18 mouse cellular contexts compared by ENCODE assay signal in genomic region chr6:97315311-97315710, GRCm38 (mm10).
"Had no signal": no experiment of that assay in that cellular context is flagged by ENCODE, and none has a peak within 500 bp of the region (broad histone marks: within the 10 kb centered on the region; RNA-seq: fewer than 3 reads in every experiment).

No protein-coding gene starts in this region.

- H3K27ac ChIP-seq: kidney, embryonic 15.5 days; left cerebral cortex, adult 2 months; liver, embryonic 13.5 days; midbrain, embryonic 12.5 days; midbrain, embryonic 15.5 days; neural tube, embryonic 12.5 days; neural tube, embryonic 15.5 days had no signal

- H3K9me3 ChIP-seq: kidney, embryonic 15.5 days; liver, embryonic 13.5 days; midbrain, embryonic 12.5 days; midbrain, embryonic 15.5 days; neural tube, embryonic 12.5 days; neural tube, embryonic 15.5 days had no signal

- H3K4me3 ChIP-seq: kidney, embryonic 15.5 days; left cerebral cortex, adult 2 months; liver, embryonic 13.5 days; midbrain, embryonic 12.5 days; midbrain, embryonic 15.5 days; neural tube, embryonic 12.5 days; neural tube, embryonic 15.5 days had no signal

- DNase-seq: kidney, adult 8-10 months; kidney, postnatal 10 days; kidney, postnatal 36 days; layer of hippocampus, postnatal 36 days; liver, embryonic 13.5 days; lung, adult 2 months; lung, postnatal 14 days; lung, postnatal 4 days; right cerebral cortex, adult 18-20 months; right cerebral cortex, postnatal 14 days; right cerebral cortex, postnatal 4 days had no signal

- ATAC-seq: intestine, postnatal 0 days; midbrain, embryonic 15.5 days had no signal

- H3K27me3 ChIP-seq: kidney, embryonic 15.5 days; liver, embryonic 13.5 days; neural tube, embryonic 12.5 days; neural tube, embryonic 15.5 days had no signal

- H3K4me2 ChIP-seq: kidney, embryonic 15.5 days; liver, embryonic 13.5 days; midbrain, embryonic 12.5 days; midbrain, embryonic 15.5 days; neural tube, embryonic 12.5 days; neural tube, embryonic 15.5 days had no signal

- H3K36me3 ChIP-seq: kidney, embryonic 15.5 days; liver, embryonic 13.5 days; midbrain, embryonic 12.5 days; midbrain, embryonic 15.5 days; neural tube, embryonic 12.5 days; neural tube, embryonic 15.5 days had no signal

- H3K9ac ChIP-seq: kidney, embryonic 15.5 days; liver, embryonic 13.5 days; midbrain, embryonic 12.5 days; midbrain, embryonic 15.5 days; neural tube, embryonic 12.5 days; neural tube, embryonic 15.5 days had no signal
